Mouse (Mus musculus) limb, embryonic 13.5 days (tissue): ENCODE results near the gene C6. TPM values are rescaled to one million over a fixed set of nuclear protein-coding genes. Genes with fewer than 3 reads are reported as not detected.

Source experiments
- ATAC-seq: fragments of 200-750 bp; cut with Nextera tagmentation; 2 replicates; pipeline ENCODE4 v1.8.0; 2017; ENCODE audit warnings: low read depth, moderate number of reproducible peaks, moderate TSS enrichment; ENCODE audit not compliant: low FRiP score
- H3K27ac ChIP-seq: fragments of 300-500 bp; sonication (generic); 2 replicates; pipeline ENCODE4 v1.5.1; 2015; ENCODE audit warnings: inconsistent platforms, mild to moderate bottlenecking, moderate library complexity
- H3K27me3 ChIP-seq: fragments of 300-500 bp; sonication (generic); 2 replicates; pipeline ENCODE4 v1.6.1; 2015; ENCODE audit warnings: mild to moderate bottlenecking, inconsistent platforms
- H3K36me3 ChIP-seq: fragments of 300-500 bp; sonication (generic); 2 replicates; pipeline ENCODE4 v1.6.1; 2015; ENCODE audit warnings: inconsistent platforms, mild to moderate bottlenecking, moderate library complexity
- H3K4me1 ChIP-seq: fragments of 300-500 bp; sonication (generic); 2 replicates; pipeline ENCODE4 v1.6.1; 2015; ENCODE audit warnings: inconsistent platforms
- H3K4me2 ChIP-seq: fragments of 300-500 bp; sonication (generic); replicated peaks from 2 replicates; pipeline ENCODE4 v1.6.1; 2015; ENCODE audit warnings: inconsistent platforms, mild to moderate bottlenecking, moderate library complexity
- H3K4me3 ChIP-seq: fragments of 300-500 bp; sonication (generic); 2 replicates; pipeline ENCODE4 v1.5.1; 2015; ENCODE audit warnings: moderate library complexity, mild to moderate bottlenecking, inconsistent platforms
- H3K9ac ChIP-seq: fragments of 300-500 bp; sonication (generic); 2 replicates; pipeline ENCODE4 v1.6.1; 2015; ENCODE audit warnings: mild to moderate bottlenecking, inconsistent platforms
- H3K9me3 ChIP-seq: fragments of 300-500 bp; sonication (generic); 2 replicates; pipeline ENCODE4 v1.6.1; 2016; ENCODE audit warnings: inconsistent platforms
- WGBS: fragments of 180-500 bp; shearing (Covaris S2); methylation state at CpG from one replicate; pipeline ENCODE4 v1.1.7; 2015; 5-methylcytosine and 5-hydroxymethylcytosine counted together
- polyA plus RNA-seq: library from polyadenylated mRNA; unstranded; fragments of >200 nt; fragmentation: Nextera tagmentation; extraction: Ambion mirVana; gene quantifications from 2 replicates; pipeline ENCODE4 v1.2.1, GENCODE M21; 2015

The C6 gene
- polyA plus RNA-seq = not detected in 2 replicates

DNA sequence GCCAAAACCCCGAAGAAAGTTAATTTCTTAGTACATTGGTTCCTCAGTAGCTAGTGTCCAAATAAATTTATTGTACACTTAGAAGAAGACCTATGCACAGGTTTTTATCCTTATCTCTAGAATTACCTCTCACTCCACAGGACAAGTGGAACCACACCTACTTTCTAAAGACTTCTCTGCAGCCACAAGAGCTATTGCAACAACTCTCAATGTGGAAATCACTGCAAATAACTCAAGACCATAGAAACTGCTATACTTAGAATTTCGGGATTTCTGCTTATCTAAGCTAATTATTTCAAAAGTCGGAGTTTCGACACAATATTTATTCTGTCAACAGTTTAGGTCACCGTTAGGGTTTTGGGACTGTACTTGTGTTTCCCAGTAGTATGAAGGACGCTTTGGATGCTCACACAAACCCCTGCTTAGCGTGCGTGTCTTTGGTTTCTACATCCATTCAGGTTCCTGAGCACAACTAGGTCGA is at the start of gene C6:
TSS of gene C6 (plus strand) at position 346 of the 481 bp plus-strand sequence.
- H3K27me3 ChIP-seq = no peaks in the 10 kb centered on the region
- no peak within 1 kb of the TSS for H3K9ac ChIP-seq
- H3K4me1 ChIP-seq = no peaks in the 10 kb centered on the region
- no peak within 1 kb of the TSS for H3K4me3 ChIP-seq
- H3K36me3 ChIP-seq = no peaks in the 10 kb centered on the region
- 88% methylated on average over 9 of the region's 9 CpGs for WGBS
- no peak within 1 kb of the TSS for H3K27ac ChIP-seq
- no peak within 1 kb of the TSS for H3K4me2 ChIP-seq
- ATAC-seq = no peak
- no peaks in the 10 kb centered on the region for H3K9me3 ChIP-seq

DNA sequence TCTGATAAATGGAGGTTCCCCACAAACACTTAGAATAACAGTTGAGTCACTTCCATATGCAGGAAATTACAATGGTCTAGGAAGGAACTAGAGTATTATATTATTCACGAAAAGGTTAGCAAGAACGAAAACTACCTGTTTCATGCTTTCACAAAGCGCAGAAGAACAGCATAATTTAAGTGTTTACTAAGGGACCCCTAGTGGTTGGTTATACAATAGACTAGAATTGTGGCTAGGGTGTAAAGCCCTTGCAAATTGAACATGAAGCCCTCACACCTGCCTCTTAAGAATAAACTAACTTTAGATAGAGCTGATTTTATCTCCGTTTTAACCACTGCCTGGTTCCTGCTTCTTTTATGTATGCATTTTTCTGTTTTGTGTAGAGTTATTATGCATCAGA is 29.4 kb upstream of the C6 start:
- H3K4me3 ChIP-seq = no peak overlapping the region
- H3K27ac ChIP-seq = no peak overlapping the region
- ATAC-seq = no peak
- peaks cover 8% of the 10 kb centered on the region; the same call in 1 of the 2 replicates for H3K9me3 ChIP-seq
- no peaks in the 10 kb centered on the region for H3K4me1 ChIP-seq
- no peak overlapping the region for H3K9ac ChIP-seq
- no peak overlapping the region for H3K4me2 ChIP-seq
- H3K27me3 ChIP-seq = no peaks in the 10 kb centered on the region
- 83% methylated on average over 4 of the region's 4 CpGs for WGBS
- H3K36me3 ChIP-seq = no peaks in the 10 kb centered on the region

DNA sequence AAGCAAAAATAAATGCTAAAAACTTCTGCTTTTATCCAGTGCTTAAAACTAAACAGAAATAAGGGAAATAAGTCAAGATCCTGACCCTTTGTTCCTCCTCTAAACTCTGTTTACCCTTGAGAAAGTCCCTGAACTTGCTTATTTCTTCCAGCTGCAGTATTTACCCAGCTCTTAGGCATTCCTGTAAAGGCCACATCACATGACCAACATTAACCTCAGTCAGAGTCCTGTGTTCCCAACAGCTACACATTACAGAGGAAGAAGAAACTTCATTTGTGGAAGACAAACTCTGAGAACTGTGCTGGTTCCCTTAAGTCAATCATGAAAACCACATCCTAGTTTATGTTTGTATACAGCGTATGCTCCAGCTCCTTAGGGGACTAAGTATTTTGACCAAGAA is 7.2 kb downstream of the C6 start:
- H3K27ac ChIP-seq = no peak overlapping the region
- H3K27me3 ChIP-seq = no peaks in the 10 kb centered on the region
- 71% methylated on average over 1 of the region's 1 CpGs for WGBS

DNA sequence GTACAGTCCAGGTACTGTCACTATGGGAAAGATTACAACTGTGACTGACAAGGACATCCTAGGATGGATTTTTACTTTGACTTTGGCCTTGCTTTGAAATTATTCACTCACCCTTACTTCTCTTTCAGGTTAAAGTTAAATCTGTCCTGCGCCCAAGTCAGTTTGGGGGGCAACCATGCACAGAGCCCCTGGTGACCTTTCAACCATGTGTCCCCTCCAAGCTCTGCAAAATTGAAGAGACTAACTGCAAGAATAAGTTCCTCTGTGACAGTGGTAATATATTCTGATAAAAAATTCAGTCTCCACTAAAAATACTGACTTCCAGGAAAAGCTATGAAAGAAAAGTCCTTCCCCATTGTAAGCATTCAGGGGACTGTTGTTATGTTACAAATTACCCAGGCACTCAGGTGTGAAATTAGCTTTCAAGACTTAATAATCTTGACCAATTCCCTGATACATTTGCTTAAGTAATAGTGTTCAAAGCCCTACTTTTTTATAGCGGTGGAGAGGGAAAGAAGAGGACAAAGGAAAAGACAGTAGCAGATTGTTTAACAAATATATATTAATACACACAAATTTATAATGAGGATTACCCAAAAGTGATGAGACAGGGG is 8.1 kb downstream of the C6 start:
- WGBS = 76% methylated on average over 2 of the region's 2 CpGs
- H3K36me3 ChIP-seq = no peaks in the 10 kb centered on the region
- H3K27ac ChIP-seq = no peak overlapping the region

More for the DNA sequence above, 7.2 kb downstream of the C6 start:
- no peaks in the 10 kb centered on the region for H3K36me3 ChIP-seq
- H3K4me1 ChIP-seq = no peaks in the 10 kb centered on the region
- H3K9me3 ChIP-seq = no peaks in the 10 kb centered on the region
- H3K4me3 ChIP-seq = no peak overlapping the region
- ATAC-seq = no peak
- no peak overlapping the region for H3K9ac ChIP-seq
- H3K4me2 ChIP-seq = no peak overlapping the region

DNA sequence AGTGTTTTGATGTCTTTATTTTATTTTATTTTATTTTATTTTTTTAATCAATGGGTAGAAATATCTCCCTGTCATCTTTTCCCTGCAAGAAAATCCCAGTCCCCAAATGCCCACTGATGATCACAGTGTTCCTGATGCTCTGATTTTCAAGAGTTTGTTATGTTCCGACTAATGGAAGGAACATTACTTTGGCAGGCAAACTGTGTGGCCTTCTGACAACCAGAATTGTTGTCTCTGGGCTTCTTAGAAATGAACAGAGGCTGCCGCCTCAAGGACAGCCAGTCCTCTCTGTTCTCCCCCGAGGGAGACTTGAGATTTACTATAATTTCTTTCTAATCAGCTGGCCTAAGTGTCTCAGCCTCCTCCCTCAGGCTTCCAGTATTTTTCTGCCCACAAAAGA is 20.7 kb downstream of the C6 start:
- Histone ChIP-seq H3K4me3 (no peak overlapping the region), H3K4me2 (no peak overlapping the region), H3K9ac (no peak overlapping the region), H3K27ac (no peak overlapping the region), H3K4me1 (no peaks in the 10 kb centered on the region), H3K27me3 (no peaks in the 10 kb centered on the region), H3K36me3 (no peaks in the 10 kb centered on the region), H3K9me3 (no peaks in the 10 kb centered on the region)
- 80% methylated on average over 3 of the region's 3 CpGs for WGBS
- ATAC-seq = no peak

More for the DNA sequence above, 8.1 kb downstream of the C6 start:
- H3K9me3 ChIP-seq = no peaks in the 10 kb centered on the region
- no peak for ATAC-seq
- no peak overlapping the region for H3K9ac ChIP-seq
- no peak overlapping the region for H3K4me2 ChIP-seq
- no peaks in the 10 kb centered on the region for H3K27me3 ChIP-seq
- no peak overlapping the region for H3K4me3 ChIP-seq
- no peaks in the 10 kb centered on the region for H3K4me1 ChIP-seq

DNA sequence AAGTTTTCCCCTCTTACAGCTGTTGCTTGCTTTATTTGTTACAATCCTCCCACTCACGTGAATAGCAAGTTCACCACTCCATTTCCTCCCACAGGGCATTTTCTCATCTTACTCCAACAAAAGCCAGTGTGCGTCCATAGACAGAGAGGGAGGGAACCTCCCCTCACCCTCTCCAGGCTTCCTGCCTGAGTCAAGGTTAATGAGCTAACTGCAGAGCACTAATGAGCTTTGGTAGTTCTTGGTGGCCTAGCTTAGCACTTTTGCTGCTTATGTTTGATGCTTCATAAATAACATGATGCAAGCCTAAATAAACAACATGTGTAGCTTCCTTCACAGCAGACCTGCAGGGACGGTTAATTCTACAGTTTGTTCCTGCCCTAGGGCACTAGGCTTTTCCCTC is 63.4 kb downstream of the C6 start:
- H3K4me3 ChIP-seq = no peak overlapping the region
- H3K9ac ChIP-seq = no peak overlapping the region
- WGBS = 18% methylated on average over 3 of the region's 3 CpGs
- no peak overlapping the region for H3K4me2 ChIP-seq
- no peaks in the 10 kb centered on the region for H3K9me3 ChIP-seq
- H3K4me1 ChIP-seq = peaks cover 21% of the 10 kb centered on the region
- 0 out of 2 replicates have a peak, but pooled peaks have one; percentile 32 for ATAC-seq
- no peaks in the 10 kb centered on the region for H3K27me3 ChIP-seq
- H3K36me3 ChIP-seq = no peaks in the 10 kb centered on the region
- no peak overlapping the region for H3K27ac ChIP-seq

DNA sequence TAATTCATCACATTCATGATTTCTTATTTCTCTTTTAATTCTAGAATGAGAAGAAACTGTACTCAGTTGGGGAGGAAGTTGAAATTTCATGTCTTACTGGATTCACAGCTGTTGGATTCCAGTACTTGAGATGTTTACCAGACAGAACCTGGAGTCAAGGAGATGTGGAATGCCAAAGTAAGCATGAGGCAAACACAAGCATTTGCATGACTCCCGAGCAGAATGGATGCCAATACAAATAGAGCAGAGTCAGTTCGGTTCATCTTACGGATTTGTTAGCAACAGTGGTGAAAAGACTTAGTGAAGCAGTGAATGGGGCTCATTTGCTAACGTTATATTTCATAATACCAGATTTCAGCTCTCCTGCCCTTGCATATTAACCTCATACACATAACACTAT is 69.9 kb downstream of the C6 start:
- no peak for ATAC-seq
- Histone ChIP-seq H3K4me2 (no peak overlapping the region), H3K36me3 (no peaks in the 10 kb centered on the region), H3K9ac (no peak overlapping the region), H3K9me3 (no peaks in the 10 kb centered on the region), H3K4me1 (no peaks in the 10 kb centered on the region), H3K4me3 (no peak overlapping the region), H3K27me3 (no peaks in the 10 kb centered on the region), H3K27ac (no peak overlapping the region)
- WGBS = 75% methylated on average over 4 of the region's 4 CpGs

DNA sequence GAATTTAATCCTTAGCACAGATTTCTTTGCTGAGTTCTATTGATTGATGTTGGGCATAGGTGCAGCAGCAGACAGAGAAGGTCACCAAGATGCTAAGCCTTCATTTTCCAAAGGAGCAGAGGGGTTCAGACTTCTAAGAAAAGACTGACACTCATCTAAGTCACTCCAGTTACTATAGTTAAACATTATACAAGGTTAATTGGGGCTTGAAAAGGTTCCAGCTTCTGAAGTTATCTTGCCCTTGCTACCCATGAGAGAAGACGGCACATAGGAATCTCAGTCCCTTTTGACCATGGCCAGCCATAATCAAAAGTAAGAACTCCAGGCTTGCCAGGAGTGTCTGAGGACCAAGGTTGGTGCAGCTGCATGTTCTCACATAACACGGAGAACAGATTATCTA is 77.3 kb downstream of the C6 start:
- Histone ChIP-seq H3K4me2 (no peak overlapping the region), H3K9me3 (no peaks in the 10 kb centered on the region), H3K27me3 (no peaks in the 10 kb centered on the region), H3K4me1 (no peaks in the 10 kb centered on the region), H3K9ac (no peak overlapping the region), H3K27ac (no peak overlapping the region), H3K4me3 (no peak overlapping the region), H3K36me3 (no peaks in the 10 kb centered on the region)
- no peak for ATAC-seq
- WGBS = 80% methylated on average over 2 of the region's 2 CpGs

DNA sequence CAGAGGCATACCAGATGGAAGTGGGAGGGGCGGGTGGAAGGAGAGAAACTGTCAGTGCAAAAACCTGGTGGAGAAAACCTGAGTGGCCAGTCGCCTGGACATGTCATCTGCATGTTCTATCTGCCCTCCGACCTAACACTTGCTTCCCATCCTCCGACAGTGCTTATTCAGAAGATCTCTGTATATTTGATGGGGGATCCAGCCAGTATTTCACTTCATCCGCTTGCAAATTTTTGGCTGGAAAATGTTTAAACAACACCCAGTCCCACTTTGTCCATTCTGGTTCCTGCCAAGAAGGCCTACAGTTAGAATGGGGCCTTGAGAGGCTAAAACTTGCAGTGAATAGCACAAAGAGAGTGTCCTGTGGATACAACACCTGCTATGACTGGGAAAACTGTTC is 81.2 kb downstream of the C6 start:
- Histone ChIP-seq H3K27me3 (no peaks in the 10 kb centered on the region), H3K4me2 (no peak overlapping the region), H3K9me3 (no peaks in the 10 kb centered on the region), H3K4me1 (no peaks in the 10 kb centered on the region), H3K9ac (no peak overlapping the region), H3K4me3 (no peak overlapping the region), H3K27ac (no peak overlapping the region), H3K36me3 (no peaks in the 10 kb centered on the region)
- 83% methylated on average over 5 of the region's 5 CpGs for WGBS
- no peak for ATAC-seq

DNA sequence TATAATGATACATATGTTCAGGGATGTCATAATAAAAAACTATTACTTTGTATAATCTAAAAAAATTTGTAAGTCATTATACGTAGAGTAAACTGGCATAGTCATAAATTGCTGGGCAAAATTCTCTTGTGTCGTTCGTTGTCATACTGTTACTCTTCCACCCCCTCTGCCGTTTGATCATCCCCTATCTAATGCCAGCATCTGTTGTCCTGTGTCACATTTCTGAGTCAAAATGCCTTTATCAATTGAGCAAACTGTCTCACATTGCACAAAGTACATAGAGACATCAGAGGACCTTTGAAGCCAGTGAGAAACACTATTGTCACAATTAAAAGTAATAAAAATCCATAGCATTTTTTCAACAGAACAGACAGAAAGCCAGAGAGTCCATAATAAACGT is 88.0 kb downstream of the C6 start:
- Histone ChIP-seq H3K9me3 (no peaks in the 10 kb centered on the region), H3K4me3 (no peak overlapping the region), H3K27ac (no peak overlapping the region), H3K9ac (no peak overlapping the region), H3K27me3 (no peaks in the 10 kb centered on the region), H3K4me2 (no peak overlapping the region), H3K36me3 (no peaks in the 10 kb centered on the region), H3K4me1 (no peaks in the 10 kb centered on the region)
- 89% methylated on average over 5 of the region's 5 CpGs for WGBS
- no peak for ATAC-seq

DNA sequence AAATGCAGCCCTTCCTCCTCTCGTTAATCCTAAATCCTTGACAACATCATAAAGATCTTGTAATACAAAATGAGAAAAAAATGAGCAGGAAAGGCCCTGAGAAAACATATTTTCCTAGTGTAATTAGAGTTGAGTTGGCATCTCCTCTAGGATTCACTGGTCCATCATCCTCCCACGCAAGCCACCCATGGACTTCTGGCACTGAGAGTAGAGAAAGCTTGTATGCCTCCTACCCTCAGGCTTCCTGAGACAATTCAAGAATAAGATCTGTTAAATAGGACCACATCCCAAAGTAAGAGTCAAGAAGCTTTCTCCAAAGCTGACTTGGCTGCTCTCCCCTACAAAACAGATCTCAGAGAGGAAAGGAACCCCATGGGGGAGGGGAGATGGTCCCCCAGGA is 88.7 kb downstream of the C6 start:
- no peak overlapping the region for H3K27ac ChIP-seq
- no peak for ATAC-seq
- H3K4me2 ChIP-seq = no peak overlapping the region
- 86% methylated on average over 2 of the region's 2 CpGs for WGBS
- no peak overlapping the region for H3K9ac ChIP-seq
- H3K9me3 ChIP-seq = no peaks in the 10 kb centered on the region
- H3K36me3 ChIP-seq = no peaks in the 10 kb centered on the region
- no peak overlapping the region for H3K4me3 ChIP-seq
- no peaks in the 10 kb centered on the region for H3K4me1 ChIP-seq
- no peaks in the 10 kb centered on the region for H3K27me3 ChIP-seq

DNA sequence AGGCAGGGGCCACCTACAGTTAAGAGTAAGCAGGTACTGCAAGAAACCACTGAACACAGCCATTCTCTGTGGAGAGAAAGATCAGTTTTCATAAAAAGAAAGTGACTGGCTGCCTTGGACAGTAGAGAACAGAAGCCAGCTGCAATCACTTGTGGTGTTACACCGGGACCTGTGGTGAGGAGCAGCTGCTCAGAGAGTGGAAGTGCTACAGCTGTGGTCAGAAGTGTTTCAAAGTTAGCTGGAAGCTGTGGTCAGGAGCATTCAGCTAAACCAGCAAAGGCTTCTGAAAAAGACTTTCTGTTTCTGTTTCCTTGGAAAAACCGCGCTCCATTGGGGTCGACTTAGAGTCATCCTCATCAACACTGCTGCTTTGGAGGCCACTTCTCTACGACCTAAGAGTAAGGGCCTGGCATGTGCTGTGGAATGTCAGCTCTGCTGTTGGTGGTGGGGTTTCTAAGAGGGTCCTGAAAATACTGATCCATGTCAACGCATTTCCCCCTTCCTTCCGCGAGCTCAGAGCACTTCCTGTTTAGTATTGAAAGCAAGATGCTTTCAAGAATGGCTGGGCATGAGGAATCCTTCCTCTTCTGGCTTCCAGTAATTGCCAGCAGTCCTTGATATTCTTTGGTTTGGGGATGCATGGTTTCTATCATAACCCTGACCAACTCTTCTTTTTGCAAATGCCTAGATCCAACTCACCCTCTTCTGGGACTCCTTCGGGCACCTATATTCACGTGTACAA is 89.9 kb downstream of the C6 start:
- no peak overlapping the region for H3K4me2 ChIP-seq
- H3K36me3 ChIP-seq = no peaks in the 10 kb centered on the region
- H3K4me3 ChIP-seq = no peak overlapping the region
- no peak overlapping the region for H3K27ac ChIP-seq
- H3K9me3 ChIP-seq = no peaks in the 10 kb centered on the region
- no peaks in the 10 kb centered on the region for H3K27me3 ChIP-seq
- no peak overlapping the region for H3K9ac ChIP-seq
- peak; percentile 81 for ATAC-seq
- WGBS = 81% methylated on average over 10 of the region's 10 CpGs
- H3K4me1 ChIP-seq = no peaks in the 10 kb centered on the region

DNA sequence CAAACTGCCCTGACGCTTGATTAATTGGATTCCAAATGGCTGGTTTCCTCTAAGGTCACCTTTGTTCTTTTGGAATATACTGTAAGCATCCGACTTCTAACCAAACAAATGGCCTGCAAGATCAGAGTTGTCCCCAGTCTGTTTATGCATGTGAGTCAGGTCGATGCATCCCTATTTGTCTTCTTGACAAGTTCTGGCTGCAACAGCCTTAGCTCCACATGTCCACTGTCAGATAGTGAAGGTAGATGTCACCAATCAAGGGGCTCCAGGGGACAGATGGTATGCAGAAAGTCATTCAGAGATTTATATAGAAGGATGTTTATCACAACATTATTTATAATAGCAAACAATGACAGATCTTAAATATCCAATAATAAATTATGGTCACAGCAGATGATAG is 91.5 kb downstream of the C6 start:
- Histone ChIP-seq H3K27ac (no peak overlapping the region), H3K9me3 (no peaks in the 10 kb centered on the region), H3K4me1 (no peaks in the 10 kb centered on the region), H3K4me2 (no peak overlapping the region), H3K4me3 (no peak overlapping the region), H3K36me3 (no peaks in the 10 kb centered on the region), H3K27me3 (no peaks in the 10 kb centered on the region), H3K9ac (no peak overlapping the region)
- no peak for ATAC-seq
- 51% methylated on average over 3 of the region's 3 CpGs for WGBS
